Mouse (Mus musculus) embryonic fibroblast, embryonic 13.5 days (primary cell): Measurements from ENCODE around the gene Ubtf.
A peak's percentile ranks its signal among the peaks of the same experiment; 100 is the strongest.

Experiments
- CTCF ChIP-seq: IDR thresholded peaks from 2 replicates; pipeline ENCODE4 v1.5.1; 2011; ENCODE audit warnings: mild to moderate bottlenecking, control low read depth, low read length, moderate library complexity, borderline replicate concordance; ENCODE audit not compliant: insufficient read depth
- POLR2A ChIP-seq: IDR thresholded peaks from 2 replicates; pipeline ENCODE4 v1.6.1; 2011; ENCODE audit warnings: low read depth, mild to moderate bottlenecking, control low read depth, low read length, moderate library complexity

DNA sequence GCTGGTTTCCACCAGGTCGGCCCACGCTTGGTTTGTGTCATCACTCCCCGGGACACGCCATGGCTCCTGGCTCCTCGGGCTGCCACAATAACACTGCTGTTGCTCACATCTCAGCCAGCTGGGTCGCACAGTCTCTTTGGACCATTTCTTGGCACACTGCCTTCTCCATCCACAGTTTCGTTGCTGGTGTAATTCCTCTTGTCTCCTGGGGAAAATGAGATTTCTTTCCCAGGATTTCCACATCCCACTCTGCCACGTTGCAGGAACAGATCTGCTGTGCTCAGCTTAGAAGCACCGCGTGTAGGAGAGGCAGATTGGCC is 1.1 kb upstream of the Ubtf start:
- peak; percentile 64 for TF ChIP-seq POLR2A
- TF ChIP-seq CTCF = no peak
